Mouse (Mus musculus): Measurements from ENCODE around the gene Prim2.

DNA sequence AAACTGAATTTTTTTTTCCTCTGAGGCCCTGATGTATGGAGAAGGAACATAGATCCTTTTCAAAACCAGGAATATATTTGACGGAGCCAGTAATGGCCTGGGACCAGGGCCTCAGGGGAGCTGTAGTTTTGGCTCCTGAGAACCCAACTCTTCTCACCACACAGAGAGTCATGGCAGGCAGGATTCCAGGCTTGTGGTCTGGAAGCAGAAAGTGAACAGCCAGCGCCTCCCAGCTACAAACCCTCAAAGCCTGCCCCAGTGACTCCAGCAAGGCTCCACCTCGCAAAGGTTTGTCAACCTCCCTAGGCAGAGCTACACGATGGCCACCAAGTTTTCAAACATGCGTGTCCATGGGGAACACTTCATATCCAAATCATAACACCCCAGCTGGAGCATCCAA, 42.4 kb upstream of the Prim2 start:
- TF ChIP-seq CTCF (IDR thresholded peaks at IDR 0.05) (no peak), POLR2A (IDR thresholded peaks at IDR 0.05; ENCODE audit: insufficient read depth, low read depth, low read length) (no peak)

Data from heart, adult 2 months (tissue).